Mouse (Mus musculus): Measurements from ENCODE around the gene Taf5.
A peak's percentile ranks its signal among the peaks of the same experiment; 100 is the strongest.

Taf5 gene

GRCm38 (mm10) chr19:47065860-47066259, 1.7 kb upstream of the Taf5 start:
- DNase-seq (ENCODE audit: low read depth, low spot score): no peak

GRCm38 (mm10) chr19:47067924-47068611, 522 bp downstream of the Taf5 start:
- DNase-seq (ENCODE audit: low read depth, low spot score): peak; percentile 94

GRCm38 (mm10) chr19:47088226-47088625, 20.7 kb downstream of the Taf5 start:
- no peak for DNase-seq (ENCODE audit: low read depth, low spot score)

- no peak for DNase-seq (ENCODE audit: low read depth, low spot score)
These were observed 22.4 kb downstream of the Taf5 start for GRCm38 (mm10) chr19:47089718-47090525.

GRCm38 (mm10) chr19:47090550-47091156, 23.1 kb downstream of the Taf5 start, which contains the start of the genes Usmg5 and Pdcd11:
Usmg5 (minus strand) TSS chr19:47090647.
Pdcd11 (plus strand) TSS chr19:47090768.
- peak; percentile 98 for DNase-seq (ENCODE audit: low read depth, low spot score)

- no peak for DNase-seq (ENCODE audit: low read depth, low spot score)
These were observed 33.5 kb downstream of the Taf5 start for GRCm38 (mm10) chr19:47101080-47101479.

GRCm38 (mm10) chr19:47104641-47105271, 37.2 kb downstream of the Taf5 start:
- no peak for DNase-seq (ENCODE audit: low read depth, low spot score)

- no peak for DNase-seq (ENCODE audit: low read depth, low spot score)
These were observed 51.1 kb downstream of the Taf5 start for GRCm38 (mm10) chr19:47118634-47119033.

- DNase-seq (ENCODE audit: low read depth, low spot score): peak; percentile 68
These were observed 53.5 kb downstream of the Taf5 start for GRCm38 (mm10) chr19:47121054-47121453.

- peak; percentile 77 for DNase-seq (ENCODE audit: low read depth, low spot score)
These were observed 55.3 kb downstream of the Taf5 start for GRCm38 (mm10) chr19:47122802-47123201.

GRCm38 (mm10) chr19:47128164-47128563, 60.6 kb downstream of the Taf5 start:
- DNase-seq (ENCODE audit: low read depth, low spot score): no peak

- no peak for DNase-seq (ENCODE audit: low read depth, low spot score)
These were observed 61.3 kb downstream of the Taf5 start for GRCm38 (mm10) chr19:47128835-47129234.

GRCm38 (mm10) chr19:47130551-47131125, 63.1 kb downstream of the Taf5 start:
- peak; percentile 37 for DNase-seq (ENCODE audit: low read depth, low spot score)

All from ZHBTc4 (cell line).